Mouse (Mus musculus): Measurements from ENCODE around the gene Cyp2b23. TPM values are rescaled to one million over a fixed set of nuclear protein-coding genes. Genes with fewer than 3 reads are reported as not detected.

The Cyp2b23 gene
- polyA plus RNA-seq, 1 experiment from 2014 or later: not detected

Other genes with a start within 250 kb of the Cyp2b23 start
- gene Nlrp9a, start 151.4 kb downstream of the Cyp2b23 start, polyA plus RNA-seq (2015; fragmentation: Nextera tagmentation; extraction: Ambion mirVana): not detected in 2 replicates
- gene Vmn1r185, start 68.0 kb downstream of the Cyp2b23 start, polyA plus RNA-seq (2015; fragmentation: Nextera tagmentation; extraction: Ambion mirVana): not detected in 2 replicates
- gene Cyp2b19, start 70.7 kb upstream of the Cyp2b23 start, polyA plus RNA-seq (2015; fragmentation: Nextera tagmentation; extraction: Ambion mirVana): not detected in 2 replicates
- gene Cyp2g1, start 122.5 kb upstream of the Cyp2b23 start, polyA plus RNA-seq (2015; fragmentation: Nextera tagmentation; extraction: Ambion mirVana): 0.18 TPM in 1 of 2 replicates, not detected in the other
- 0.13 TPM in 1 of 2 replicates, not detected in the other for gene Cyp2a5, start 148.9 kb upstream of the Cyp2b23 start, polyA plus RNA-seq (2015; fragmentation: Nextera tagmentation; extraction: Ambion mirVana)

Measured in heart, embryonic 16.5 days (tissue).